Mouse (Mus musculus) neural tube, embryonic 15.5 days (tissue): ENCODE data around the gene Cacna1a. TPM values are rescaled to one million over a fixed set of nuclear protein-coding genes. Genes with fewer than 3 reads are reported as not detected.

Experiments used
- ATAC-seq: fragments of 200-750 bp; cut with Nextera tagmentation; 2 replicates; pipeline ENCODE4 v1.8.0; 2017; ENCODE audit warnings: mild to moderate bottlenecking, moderate TSS enrichment, moderate library complexity; ENCODE audit not compliant: low FRiP score
- H3K27ac ChIP-seq: fragments of 300-500 bp; sonication (generic); replicated peaks from 2 replicates; pipeline ENCODE4 v1.5.1; 2015; ENCODE audit warnings: mild to moderate bottlenecking, inconsistent platforms
- H3K27me3 ChIP-seq: fragments of 300-500 bp; sonication (generic); replicated peaks from 2 replicates; pipeline ENCODE4 v1.6.1; 2015; ENCODE audit warnings: inconsistent platforms
- H3K36me3 ChIP-seq: fragments of 300-500 bp; sonication (generic); 2 replicates; pipeline ENCODE4 v1.6.1; 2015; ENCODE audit warnings: inconsistent platforms
- H3K4me1 ChIP-seq: fragments of 300-500 bp; sonication (generic); 2 replicates; pipeline ENCODE4 v1.6.1; 2015; ENCODE audit warnings: inconsistent platforms
- H3K4me2 ChIP-seq: fragments of 300-500 bp; sonication (generic); 2 replicates; pipeline ENCODE4 v1.6.1; 2015; ENCODE audit warnings: inconsistent platforms, mild to moderate bottlenecking, moderate library complexity
- H3K4me3 ChIP-seq: fragments of 300-500 bp; sonication (generic); replicated peaks from 2 replicates; pipeline ENCODE4 v1.5.1; 2015; ENCODE audit warnings: mild to moderate bottlenecking, inconsistent platforms
- H3K9ac ChIP-seq: fragments of 300-500 bp; sonication (generic); replicated peaks from 2 replicates; pipeline ENCODE4 v1.6.1; 2015; ENCODE audit warnings: mild to moderate bottlenecking, inconsistent platforms
- H3K9me3 ChIP-seq: fragments of 300-500 bp; sonication (generic); replicated peaks from 2 replicates; pipeline ENCODE4 v1.6.1; 2016; ENCODE audit warnings: inconsistent platforms
- WGBS: fragments of 180-500 bp; shearing (Covaris S2); methylation state at CpG from one replicate; pipeline ENCODE4 v1.1.7; 2015; ENCODE audit warnings: mixed read lengths; 5-methylcytosine and 5-hydroxymethylcytosine counted together
- polyA plus RNA-seq: library from polyadenylated mRNA; unstranded; fragments of >200 nt; fragmentation: Nextera tagmentation; extraction: Ambion mirVana; gene quantifications from 2 replicates; pipeline ENCODE4 v1.2.1, GENCODE M21; 2015

Gene Cacna1a
- polyA plus RNA-seq, 1 experiment from 2014 or later = 23.6 TPM

- H3K9ac ChIP-seq = no peak overlapping the region
- 94% methylated on average over 1 of the region's 1 CpGs for WGBS
- no peak overlapping the region for H3K4me2 ChIP-seq
- H3K27ac ChIP-seq = no peak overlapping the region
- H3K36me3 ChIP-seq = no peaks in the 10 kb centered on the region
- no peak for ATAC-seq
- H3K4me3 ChIP-seq = no peak overlapping the region
- H3K9me3 ChIP-seq = no peaks in the 10 kb centered on the region
- H3K4me1 ChIP-seq = peaks cover 12% of the 10 kb centered on the region
- no peaks in the 10 kb centered on the region for H3K27me3 ChIP-seq
These were observed 253.5 kb downstream of the Cacna1a start for GRCm38 (mm10) chr8:84641578-84642361.

GRCm38 (mm10) chr8:84643019-84643418 lies 254.8 kb downstream of the Cacna1a start:
- H3K36me3 ChIP-seq = no peaks in the 10 kb centered on the region
- no peak overlapping the region for H3K9ac ChIP-seq
- H3K4me1 ChIP-seq = peaks cover 20% of the 10 kb centered on the region
- 80% methylated on average over 5 of the region's 5 CpGs for WGBS
- no peak for ATAC-seq
- no peaks in the 10 kb centered on the region for H3K27me3 ChIP-seq
- H3K9me3 ChIP-seq = no peaks in the 10 kb centered on the region
- H3K4me2 ChIP-seq = no peak overlapping the region
- H3K4me3 ChIP-seq = no peak overlapping the region
- no peak overlapping the region for H3K27ac ChIP-seq

- WGBS = 59% methylated on average over 6 of the region's 6 CpGs
- no peak for ATAC-seq
These were observed 258.6 kb downstream of the Cacna1a start for GRCm38 (mm10) chr8:84646800-84647199.

GRCm38 (mm10) chr8:84647461-84647901 lies 259.2 kb downstream of the Cacna1a start:
- Histone ChIP-seq H3K4me2 (peak overlapping the region; percentile 57), H3K4me1 (peaks cover 11% of the 10 kb centered on the region), H3K27ac (0 out of 2 replicates have a peak overlapping the region, but pooled peaks have one; percentile 37), H3K9me3 (no peaks in the 10 kb centered on the region), H3K4me3 (peak overlapping the region; percentile 31), H3K27me3 (no peaks in the 10 kb centered on the region), H3K36me3 (no peaks in the 10 kb centered on the region), H3K9ac (0 out of 2 replicates have a peak overlapping the region, but pooled peaks have one; percentile 23)
- ATAC-seq = peak; percentile 48; the same call in 1 of the 2 replicates
- 3% methylated on average over 14 of the region's 14 CpGs for WGBS

More at GRCm38 (mm10) chr8:84646800-84647199, 258.6 kb downstream of the Cacna1a start:
- Histone ChIP-seq H3K36me3 (no peaks in the 10 kb centered on the region), H3K9me3 (no peaks in the 10 kb centered on the region), H3K9ac (no peak overlapping the region), H3K27ac (0 out of 2 replicates have a peak overlapping the region, but pooled peaks have one; percentile 37), H3K4me3 (no peak overlapping the region), H3K4me2 (no peak overlapping the region), H3K4me1 (peaks cover 11% of the 10 kb centered on the region), H3K27me3 (no peaks in the 10 kb centered on the region)

GRCm38 (mm10) chr8:84650213-84650612 lies 262.0 kb downstream of the Cacna1a start:
- Histone ChIP-seq H3K4me1 (peaks cover 16% of the 10 kb centered on the region), H3K27ac (peak overlapping the region; percentile 34; the same call in 1 of the 2 replicates), H3K9ac (no peak overlapping the region), H3K4me2 (no peak overlapping the region), H3K9me3 (no peaks in the 10 kb centered on the region), H3K36me3 (no peaks in the 10 kb centered on the region), H3K4me3 (no peak overlapping the region), H3K27me3 (no peaks in the 10 kb centered on the region)
- 32% methylated on average over 3 of the region's 3 CpGs for WGBS
- no peak for ATAC-seq

GRCm38 (mm10) chr8:84653092-84653631 lies 264.9 kb downstream of the Cacna1a start:
- H3K36me3 ChIP-seq = no peaks in the 10 kb centered on the region
- H3K27me3 ChIP-seq = 0 out of 2 replicates have a peak, but pooled peaks cover 3% of the 10 kb centered on the region
- no peaks in the 10 kb centered on the region for H3K9me3 ChIP-seq
- 31% methylated on average over 9 of the region's 9 CpGs for WGBS
- no peak overlapping the region for H3K4me3 ChIP-seq
- no peak for ATAC-seq
- H3K4me2 ChIP-seq = no peak overlapping the region
- no peak overlapping the region for H3K9ac ChIP-seq
- H3K27ac ChIP-seq = no peak overlapping the region
- peaks cover 27% of the 10 kb centered on the region for H3K4me1 ChIP-seq

- H3K4me2 ChIP-seq = no peak overlapping the region
- peak overlapping the region; percentile 76 for H3K27ac ChIP-seq
- no peak overlapping the region for H3K9ac ChIP-seq
- ATAC-seq = no peak
- H3K9me3 ChIP-seq = no peaks in the 10 kb centered on the region
- 0 out of 2 replicates have a peak, but pooled peaks cover 3% of the 10 kb centered on the region for H3K27me3 ChIP-seq
- 36% methylated on average over 4 of the region's 4 CpGs for WGBS
- no peaks in the 10 kb centered on the region for H3K36me3 ChIP-seq
- peaks cover 29% of the 10 kb centered on the region for H3K4me1 ChIP-seq
- no peak overlapping the region for H3K4me3 ChIP-seq
These were observed 266.4 kb downstream of the Cacna1a start for GRCm38 (mm10) chr8:84654597-84654996.

GRCm38 (mm10) chr8:84655336-84656190 lies 267.3 kb downstream of the Cacna1a start:
- Histone ChIP-seq H3K9me3 (no peaks in the 10 kb centered on the region), H3K27ac (peak overlapping the region; percentile 76), H3K36me3 (no peaks in the 10 kb centered on the region), H3K4me2 (peak overlapping the region; percentile 52), H3K27me3 (0 out of 2 replicates have a peak, but pooled peaks cover 3% of the 10 kb centered on the region), H3K9ac (peak overlapping the region; percentile 39; the same call in 1 of the 2 replicates), H3K4me3 (peak overlapping the region; percentile 29), H3K4me1 (peaks cover 38% of the 10 kb centered on the region)
- peak; percentile 58; the same call in 1 of the 2 replicates for ATAC-seq
- WGBS = 2% methylated on average over 15 of the region's 15 CpGs

- under 1% methylated on average over 10 of the region's 10 CpGs for WGBS
- no peak for ATAC-seq
- Histone ChIP-seq H3K4me3 (peak overlapping the region; percentile 29), H3K36me3 (no peaks in the 10 kb centered on the region), H3K9ac (peak overlapping the region; percentile 39), H3K4me2 (peak overlapping the region; percentile 52), H3K9me3 (no peaks in the 10 kb centered on the region), H3K27ac (peak overlapping the region; percentile 76), H3K27me3 (0 out of 2 replicates have a peak, but pooled peaks cover 3% of the 10 kb centered on the region), H3K4me1 (peaks cover 43% of the 10 kb centered on the region)
These were observed 267.9 kb downstream of the Cacna1a start for GRCm38 (mm10) chr8:84656191-84656525.

- Histone ChIP-seq H3K9ac (peak overlapping the region; percentile 39), H3K27ac (peak overlapping the region; percentile 76), H3K36me3 (no peaks in the 10 kb centered on the region), H3K4me1 (peaks cover 46% of the 10 kb centered on the region), H3K4me2 (peak overlapping the region; percentile 52), H3K4me3 (peak overlapping the region; percentile 29), H3K27me3 (0 out of 2 replicates have a peak, but pooled peaks cover 3% of the 10 kb centered on the region), H3K9me3 (no peaks in the 10 kb centered on the region)
- ATAC-seq = no peak
- 3% methylated on average over 23 of the region's 23 CpGs for WGBS
These were observed 268.4 kb downstream of the Cacna1a start for GRCm38 (mm10) chr8:84656641-84657126.

- 0 out of 2 replicates have a peak, but pooled peaks cover 3% of the 10 kb centered on the region for H3K27me3 ChIP-seq
- peak overlapping the region; percentile 76; the same call in 1 of the 2 replicates for H3K27ac ChIP-seq
- no peak overlapping the region for H3K9ac ChIP-seq
- peak overlapping the region; percentile 52 for H3K4me2 ChIP-seq
- ATAC-seq = no peak
- peaks cover 52% of the 10 kb centered on the region for H3K4me1 ChIP-seq
- H3K36me3 ChIP-seq = no peaks in the 10 kb centered on the region
- H3K9me3 ChIP-seq = no peaks in the 10 kb centered on the region
- no peak overlapping the region for H3K4me3 ChIP-seq
These were observed 269.0 kb downstream of the Cacna1a start for GRCm38 (mm10) chr8:84657203-84657602.
